Mouse (Mus musculus): ENCODE data around the gene Il23a.

- TF ChIP-seq CTCF (conservative IDR thresholded peaks at IDR 0.05; ENCODE audit: insufficient read depth, insufficient read length, low read depth, low read length) (no peak), POLR2A (IDR thresholded peaks at IDR 0.05; ENCODE audit: low read depth, low read length) (peak; percentile 92)
These were observed 28.2 kb downstream of the Il23a start, which contains the start of gene Stat2 for GRCm38 (mm10) chr10:128270287-128270841.
